Mouse (Mus musculus): Measurements from ENCODE around the gene Copz2. TPM values are rescaled to one million over a fixed set of nuclear protein-coding genes. Genes with fewer than 3 reads are reported as not detected.
A peak's percentile ranks its signal among the peaks of the same experiment; 100 is the strongest.

Copz2 gene
- polyA plus RNA-seq, 1 experiment = 23.9 TPM

- Histone ChIP-seq H3K9me3 (replicated peaks; ENCODE audit: control insufficient read depth, insufficient read depth, low read length, poor library complexity, severe bottlenecking) (no peaks in the 10 kb centered on the region), H3K4me1 (ENCODE audit: control insufficient read depth, insufficient read depth, low read length) (peaks cover 3% of the 10 kb centered on the region), H3K9ac (ENCODE audit: low read depth, poor library complexity, severe bottlenecking) (peak overlapping the region; percentile 17), H3K27me3 (ENCODE audit: control insufficient read depth, insufficient read depth, low read length, poor library complexity, severe bottlenecking) (no peaks in the 10 kb centered on the region), H3K36me3 (ENCODE audit: control insufficient read depth, insufficient read depth, low read length, poor library complexity, severe bottlenecking) (peaks cover 62% of the 10 kb centered on the region), H3K27ac (ENCODE audit: insufficient read depth, low read length) (peak overlapping the region; percentile 66), H3K4me3 (ENCODE audit: low read depth, low read length) (no peak overlapping the region)
- no peak for TF ChIP-seq POLR2A (IDR thresholded peaks at IDR 0.05; ENCODE audit: insufficient read depth, low read length)
- no peak for TF ChIP-seq CTCF (IDR thresholded peaks at IDR 0.05; ENCODE audit: low read depth, low read length)
- no peak for TF ChIP-seq EP300 (IDR thresholded peaks at IDR 0.05; ENCODE audit: insufficient read depth, low read depth, low read length)
These were observed 27.7 kb upstream of the Copz2 start for GRCm38 (mm10) chr11:96821956-96822355.

DNA sequence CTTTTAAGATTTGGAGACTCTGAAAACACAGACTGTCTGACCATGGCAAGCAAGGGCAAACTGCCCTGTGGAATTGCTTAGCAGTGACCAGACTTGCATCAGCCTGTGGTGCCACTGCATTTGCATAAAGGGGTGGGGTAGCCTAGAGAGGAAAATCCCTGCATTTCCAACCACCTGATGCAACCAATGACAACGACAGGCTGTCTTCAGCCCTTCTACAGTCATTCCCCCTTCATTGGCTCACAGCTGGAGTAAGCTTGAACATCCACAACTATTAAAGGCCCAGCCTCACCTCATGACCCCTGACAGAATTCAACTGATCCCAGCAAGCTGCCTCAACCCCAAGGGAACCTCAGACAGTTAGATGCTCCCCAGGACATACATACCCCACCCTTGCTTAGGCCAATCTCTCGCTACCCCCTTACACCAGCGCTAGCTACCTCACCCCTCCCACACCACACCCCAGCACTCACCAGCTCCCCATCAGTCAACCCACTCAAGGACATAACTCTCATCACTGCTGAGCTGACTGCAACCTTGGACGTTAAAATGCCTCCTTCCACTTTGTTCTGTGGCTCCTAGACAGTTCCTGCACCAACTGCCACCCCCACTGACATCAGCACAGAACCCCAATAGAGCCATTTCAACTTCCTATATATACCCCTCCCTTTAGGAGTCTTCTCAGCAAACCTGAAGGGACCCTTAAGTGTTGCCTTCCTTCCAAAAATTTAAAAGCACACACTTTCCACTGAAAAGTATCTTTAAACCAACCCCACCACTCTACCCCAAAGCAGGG lies 26.8 kb upstream of the Copz2 start:
- Histone ChIP-seq H3K27me3 (ENCODE audit: control insufficient read depth, insufficient read depth, low read length, poor library complexity, severe bottlenecking) (no peaks in the 10 kb centered on the region), H3K27ac (ENCODE audit: insufficient read depth, low read length) (peak overlapping the region; percentile 66), H3K9me3 (replicated peaks; ENCODE audit: control insufficient read depth, insufficient read depth, low read length, poor library complexity, severe bottlenecking) (no peaks in the 10 kb centered on the region), H3K4me1 (ENCODE audit: control insufficient read depth, insufficient read depth, low read length) (peaks cover 2% of the 10 kb centered on the region), H3K4me3 (ENCODE audit: low read depth, low read length) (peak overlapping the region; percentile 75), H3K36me3 (ENCODE audit: control insufficient read depth, insufficient read depth, low read length, poor library complexity, severe bottlenecking) (peaks cover 62% of the 10 kb centered on the region), H3K9ac (ENCODE audit: low read depth, poor library complexity, severe bottlenecking) (peak overlapping the region; percentile 85)
- no peak for TF ChIP-seq CTCF (IDR thresholded peaks at IDR 0.05; ENCODE audit: low read depth, low read length)
- TF ChIP-seq EP300 (IDR thresholded peaks at IDR 0.05; ENCODE audit: insufficient read depth, low read depth, low read length) = peak; percentile 54; the same call in 1 of the 2 replicates
- no peak for TF ChIP-seq POLR2A (IDR thresholded peaks at IDR 0.05; ENCODE audit: insufficient read depth, low read length)

GRCm38 (mm10) chr11:96823471-96823837 lies 26.2 kb upstream of the Copz2 start:
- Histone ChIP-seq H3K9ac (ENCODE audit: low read depth, poor library complexity, severe bottlenecking) (peak overlapping the region; percentile 85), H3K4me1 (ENCODE audit: control insufficient read depth, insufficient read depth, low read length) (peaks cover 2% of the 10 kb centered on the region), H3K27me3 (ENCODE audit: control insufficient read depth, insufficient read depth, low read length, poor library complexity, severe bottlenecking) (no peaks in the 10 kb centered on the region), H3K36me3 (ENCODE audit: control insufficient read depth, insufficient read depth, low read length, poor library complexity, severe bottlenecking) (peaks cover 60% of the 10 kb centered on the region), H3K9me3 (replicated peaks; ENCODE audit: control insufficient read depth, insufficient read depth, low read length, poor library complexity, severe bottlenecking) (no peaks in the 10 kb centered on the region), H3K27ac (ENCODE audit: insufficient read depth, low read length) (peak overlapping the region; percentile 54), H3K4me3 (ENCODE audit: low read depth, low read length) (peak overlapping the region; percentile 75)
- no peak for TF ChIP-seq EP300 (IDR thresholded peaks at IDR 0.05; ENCODE audit: insufficient read depth, low read depth, low read length)
- TF ChIP-seq CTCF (IDR thresholded peaks at IDR 0.05; ENCODE audit: low read depth, low read length) = no peak
- no peak for TF ChIP-seq POLR2A (IDR thresholded peaks at IDR 0.05; ENCODE audit: insufficient read depth, low read length)

- TF ChIP-seq EP300 (IDR thresholded peaks at IDR 0.05; ENCODE audit: insufficient read depth, low read depth, low read length) (0 out of 2 replicates have a peak, but pooled peaks have one; percentile 16), CTCF (IDR thresholded peaks at IDR 0.05; ENCODE audit: low read depth, low read length) (no peak)
These were observed 25.5 kb upstream of the Copz2 start for GRCm38 (mm10) chr11:96823880-96824782.

DNA sequence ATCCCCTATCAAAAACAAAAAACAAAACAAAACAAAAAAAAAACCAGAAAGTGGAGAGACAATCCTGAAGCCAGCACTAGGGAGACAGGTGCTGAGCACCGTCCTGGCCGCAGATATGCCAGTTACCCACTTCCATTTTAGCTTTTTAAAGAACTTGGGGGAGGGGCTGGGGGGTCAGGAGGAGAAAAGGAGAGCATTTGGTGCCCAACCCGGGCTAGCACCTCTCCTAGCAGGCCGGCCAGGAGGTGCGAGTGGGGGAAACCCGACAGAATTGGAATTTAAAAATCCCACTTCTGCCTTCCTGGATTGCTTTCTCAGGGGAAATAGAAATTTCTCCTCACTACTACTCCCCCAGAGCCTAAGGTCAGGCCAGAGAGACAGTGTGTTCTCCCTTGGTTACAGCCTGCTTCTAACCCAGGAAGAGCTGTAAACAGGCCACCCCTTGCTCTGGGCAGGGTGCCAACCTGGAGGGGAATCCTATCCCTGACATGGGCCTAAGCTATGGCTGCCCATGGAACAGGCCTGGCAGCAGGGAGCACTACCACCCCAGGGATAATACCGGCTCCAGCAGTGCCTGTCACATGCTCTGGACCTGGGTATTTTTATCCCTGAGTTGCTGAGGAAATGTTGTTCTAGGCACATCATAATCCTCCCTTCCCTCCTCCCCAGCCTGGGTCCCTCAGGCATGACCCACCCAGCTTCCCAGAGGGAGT lies 24.7 kb upstream of the Copz2 start:
- Histone ChIP-seq H3K36me3 (ENCODE audit: control insufficient read depth, insufficient read depth, low read length, poor library complexity, severe bottlenecking) (peaks cover 45% of the 10 kb centered on the region), H3K27ac (ENCODE audit: insufficient read depth, low read length) (peak overlapping the region; percentile 83), H3K4me1 (ENCODE audit: control insufficient read depth, insufficient read depth, low read length) (peaks cover 2% of the 10 kb centered on the region), H3K27me3 (ENCODE audit: control insufficient read depth, insufficient read depth, low read length, poor library complexity, severe bottlenecking) (no peaks in the 10 kb centered on the region), H3K9ac (ENCODE audit: low read depth, poor library complexity, severe bottlenecking) (0 out of 2 replicates have a peak overlapping the region, but pooled peaks have one; percentile 2), H3K4me3 (ENCODE audit: low read depth, low read length) (no peak overlapping the region), H3K9me3 (replicated peaks; ENCODE audit: control insufficient read depth, insufficient read depth, low read length, poor library complexity, severe bottlenecking) (no peaks in the 10 kb centered on the region)
- TF ChIP-seq POLR2A (IDR thresholded peaks at IDR 0.05; ENCODE audit: insufficient read depth, low read length) = no peak
- TF ChIP-seq CTCF (IDR thresholded peaks at IDR 0.05; ENCODE audit: low read depth, low read length) = no peak
- TF ChIP-seq EP300 (IDR thresholded peaks at IDR 0.05; ENCODE audit: insufficient read depth, low read depth, low read length) = no peak

More at GRCm38 (mm10) chr11:96823880-96824782, 25.5 kb upstream of the Copz2 start:
- H3K36me3 ChIP-seq (ENCODE audit: control insufficient read depth, insufficient read depth, low read length, poor library complexity, severe bottlenecking) = peaks cover 53% of the 10 kb centered on the region
- H3K4me3 ChIP-seq (ENCODE audit: low read depth, low read length) = peak overlapping the region; percentile 75
- peak overlapping the region; percentile 83 for H3K27ac ChIP-seq (ENCODE audit: insufficient read depth, low read length)
- H3K9ac ChIP-seq (ENCODE audit: low read depth, poor library complexity, severe bottlenecking) = peak overlapping the region; percentile 85
- no peaks in the 10 kb centered on the region for H3K9me3 ChIP-seq (replicated peaks; ENCODE audit: control insufficient read depth, insufficient read depth, low read length, poor library complexity, severe bottlenecking)
- H3K27me3 ChIP-seq (ENCODE audit: control insufficient read depth, insufficient read depth, low read length, poor library complexity, severe bottlenecking) = no peaks in the 10 kb centered on the region
- peaks cover 2% of the 10 kb centered on the region for H3K4me1 ChIP-seq (ENCODE audit: control insufficient read depth, insufficient read depth, low read length)
